Mouse (Mus musculus): ENCODE measurements around the gene Rftn1. TPM values are rescaled to one million over a fixed set of nuclear protein-coding genes. Genes with fewer than 3 reads are reported as not detected.

Gene Rftn1
- total RNA-seq, 2 experiments from 2014 or later = 12.5 to 14.4 TPM

GRCm38 (mm10) chr17:50199075-50199850 is 8.8 kb upstream of the Rftn1 start:
- DNase-seq = no peak

- no peak for DNase-seq
These were observed 7.1 kb upstream of the Rftn1 start for GRCm38 (mm10) chr17:50197572-50197971.

- DNase-seq = no peak
These were observed 5.7 kb upstream of the Rftn1 start for GRCm38 (mm10) chr17:50196005-50196672.

GRCm38 (mm10) chr17:50195399-50195798 is 4.9 kb upstream of the Rftn1 start:
- no peak for DNase-seq

GRCm38 (mm10) chr17:50194541-50194940 is 4.1 kb upstream of the Rftn1 start:
- DNase-seq = no peak

- no peak for DNase-seq
These were observed 3.2 kb upstream of the Rftn1 start for GRCm38 (mm10) chr17:50193653-50194052.

- DNase-seq = no peak
These were observed 2.0 kb upstream of the Rftn1 start for GRCm38 (mm10) chr17:50192376-50192940.

GRCm38 (mm10) chr17:50191318-50191957 is 964 bp upstream of the Rftn1 start:
- DNase-seq = no peak

- no peak for DNase-seq
These were observed 977 bp downstream of the Rftn1 start for GRCm38 (mm10) chr17:50189381-50190012.

- no peak for DNase-seq
These were observed 1.7 kb downstream of the Rftn1 start for GRCm38 (mm10) chr17:50188662-50189345.

GRCm38 (mm10) chr17:50185616-50186015 is 4.9 kb downstream of the Rftn1 start:
- DNase-seq = no peak

- DNase-seq = no peak
These were observed 5.4 kb downstream of the Rftn1 start for GRCm38 (mm10) chr17:50185083-50185482.

GRCm38 (mm10) chr17:50184217-50185038 is 6.0 kb downstream of the Rftn1 start:
- no peak for DNase-seq

- DNase-seq = no peak
These were observed 7.2 kb downstream of the Rftn1 start for GRCm38 (mm10) chr17:50183300-50183699.

GRCm38 (mm10) chr17:50182542-50182951 is 7.9 kb downstream of the Rftn1 start:
- DNase-seq = no peak

GRCm38 (mm10) chr17:50180899-50181570 is 9.4 kb downstream of the Rftn1 start:
- DNase-seq = no peak

GRCm38 (mm10) chr17:50173776-50174175 is 16.7 kb downstream of the Rftn1 start:
- no peak for DNase-seq

GRCm38 (mm10) chr17:50173368-50173767 is 17.1 kb downstream of the Rftn1 start:
- DNase-seq = no peak

- DNase-seq = no peak
These were observed 17.7 kb downstream of the Rftn1 start for GRCm38 (mm10) chr17:50172795-50173194.

GRCm38 (mm10) chr17:50170935-50171545 is 19.4 kb downstream of the Rftn1 start:
- no peak for DNase-seq

Measured in layer of hippocampus, postnatal 36 days (tissue).